Mouse (Mus musculus) forebrain, embryonic 14.5 days (tissue): Measurements from ENCODE around the gene Cda. TPM values are rescaled to one million over a fixed set of nuclear protein-coding genes. Genes with fewer than 3 reads are reported as not detected.

Experiments used
- ATAC-seq: fragments of 200-750 bp; cut with Nextera tagmentation; 2 replicates; pipeline ENCODE4 v1.8.0; 2017; ENCODE audit warnings: mild to moderate bottlenecking, moderate library complexity
- DNase-seq: peaks from one replicate; pipeline ENCODE4 v3.0.0-alpha.2; 2015; ENCODE audit warnings: low spot score
- H3K27ac ChIP-seq: fragments of 300-500 bp; sonication (generic); 2 replicates; pipeline ENCODE4 v1.5.1; 2014; ENCODE audit warnings: low read depth, mild to moderate bottlenecking, control low read depth, low read length, moderate library complexity
- H3K27me3 ChIP-seq: fragments of 300-500 bp; sonication (generic); replicated peaks from 2 replicates; pipeline ENCODE4 v1.6.1; 2014; ENCODE audit warnings: low read length, control low read depth, mixed read lengths; ENCODE audit not compliant: control insufficient read depth, insufficient read depth
- H3K36me3 ChIP-seq: fragments of 300-500 bp; sonication (generic); 2 replicates; pipeline ENCODE4 v1.6.1; 2014; ENCODE audit warnings: low read length, control low read depth; ENCODE audit not compliant: control insufficient read depth, insufficient read depth
- H3K4me1 ChIP-seq: fragments of 300-500 bp; sonication (generic); 2 replicates; pipeline ENCODE4 v1.6.1; 2014; ENCODE audit warnings: antibody characterized with exemption, low read length, control low read depth; ENCODE audit not compliant: control insufficient read depth, insufficient read depth
- H3K4me2 ChIP-seq: fragments of 300-500 bp; sonication (generic); 2 replicates; pipeline ENCODE4 v1.6.1; 2014; ENCODE audit warnings: mild to moderate bottlenecking, control low read depth, low read length
- H3K4me3 ChIP-seq: fragments of 300-500 bp; sonication (generic); 2 replicates; pipeline ENCODE4 v1.5.1; 2014; ENCODE audit warnings: low read depth, low read length, control low read depth
- H3K9ac ChIP-seq: fragments of 300-500 bp; sonication (generic); 2 replicates; pipeline ENCODE4 v1.6.1; 2014; ENCODE audit warnings: mild to moderate bottlenecking, low read length, control low read depth, moderate library complexity
- H3K9me3 ChIP-seq: fragments of 300-500 bp; sonication (generic); replicated peaks from 2 replicates; pipeline ENCODE4 v1.6.1; 2016; ENCODE audit warnings: low read length, control low read depth, mixed read lengths; ENCODE audit not compliant: control insufficient read depth
- WGBS: fragments of 180-500 bp; shearing (Covaris S2); extraction: QIAGEN DNeasy Blood & Tissue Kit; methylation state at CpG from one replicate; pipeline ENCODE4 v1.1.7; 2014; 5-methylcytosine and 5-hydroxymethylcytosine counted together
- polyA plus RNA-seq: library from polyadenylated mRNA; unstranded; fragments of >200 nt; fragmentation: Nextera tagmentation; extraction: Ambion mirVana; gene quantifications from 2 replicates; pipeline ENCODE4 v1.2.1, GENCODE M21; 2014

The Cda gene
- 2.2 and 2.3 TPM in 2 replicates for polyA plus RNA-seq

DNA sequence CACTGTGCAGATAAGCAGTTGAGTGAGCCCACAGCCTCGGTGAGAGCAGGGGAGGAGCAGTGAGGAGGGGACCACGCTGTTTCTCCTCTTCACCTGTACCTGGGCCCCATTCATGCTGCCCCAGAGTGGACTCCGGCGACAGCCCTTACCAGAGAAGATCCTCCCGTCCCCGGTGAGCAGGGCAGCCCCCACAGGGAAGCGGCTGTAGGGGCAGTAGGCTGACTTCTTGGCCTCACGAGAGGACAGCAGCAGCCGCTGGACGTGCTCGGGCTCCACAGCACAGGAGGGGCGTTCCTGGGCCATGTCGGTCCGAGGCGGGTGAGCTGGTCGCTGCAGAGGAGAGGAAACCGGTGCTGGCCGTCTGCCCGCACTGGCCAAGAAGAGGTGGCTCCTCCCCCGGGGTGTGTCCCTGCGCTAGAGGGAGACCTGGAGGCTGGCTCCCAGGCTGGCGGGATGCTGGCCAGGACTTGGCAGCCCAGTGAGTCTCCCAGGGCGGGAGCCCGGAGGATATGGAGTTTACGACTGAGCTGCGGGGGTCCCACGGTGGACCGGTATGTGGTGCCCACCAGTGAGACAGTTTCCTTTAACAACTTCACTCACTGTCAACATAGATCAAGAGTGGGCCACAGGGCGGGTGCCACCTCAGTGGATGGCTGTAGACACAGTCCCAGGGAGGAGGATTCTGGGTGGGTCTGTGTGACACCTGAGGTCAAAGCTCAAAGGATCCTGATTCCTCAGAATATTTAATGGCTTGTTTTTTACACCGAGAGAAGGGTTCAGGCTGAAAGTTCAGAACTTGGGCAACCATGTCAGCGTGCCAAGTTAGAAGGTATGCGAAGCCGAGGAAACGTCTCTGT, at the start of gene Cda:
Gene Cda (minus strand): TSS at position 352 of the 857 bp plus-strand sequence.
- DNase-seq (peak; percentile 78), ATAC-seq (peak; percentile 69)
- H3K27ac ChIP-seq, result no peak within 1 kb of the TSS
- peak within 1 kb of the TSS; percentile 33; the same call in 1 of the 2 replicates for H3K9ac ChIP-seq
- H3K4me2 ChIP-seq, result peak within 1 kb of the TSS; percentile 44
- 0 out of 2 replicates have a peak, but pooled peaks cover 4% of the 10 kb centered on the region for H3K27me3 ChIP-seq
- H3K4me1 ChIP-seq, result peaks cover 7% of the 10 kb centered on the region; the same call in 1 of the 2 replicates
- H3K4me3 ChIP-seq, result peak within 1 kb of the TSS; percentile 9
- whole genome bisulfite sequencing, result 9% methylated on average over 34 of the region's 34 CpGs
- no peaks in the 10 kb centered on the region for H3K36me3 ChIP-seq
- no peaks in the 10 kb centered on the region for H3K9me3 ChIP-seq

DNA sequence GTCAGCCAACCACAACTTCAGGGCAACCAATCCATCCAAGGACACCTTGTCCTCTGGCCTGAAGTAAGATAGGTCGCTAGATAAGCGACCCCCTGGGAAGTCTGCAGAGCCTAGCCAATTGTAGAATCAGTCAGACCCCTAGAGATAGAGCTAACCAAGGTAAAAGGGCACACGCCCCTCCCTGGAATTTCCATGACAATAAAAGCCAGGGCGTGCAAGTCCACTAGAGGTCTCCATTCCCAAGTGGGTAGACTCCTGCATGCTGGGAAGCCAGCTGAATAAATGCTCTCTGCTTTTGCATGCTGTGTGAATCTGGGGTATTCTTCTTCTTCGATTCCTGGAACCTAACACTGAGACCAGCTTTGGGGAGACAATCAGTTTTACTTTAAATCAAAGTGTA, 48.6 kb upstream of the Cda start:
- Histone ChIP-seq H3K9me3 (no peaks in the 10 kb centered on the region), H3K27ac (no peak overlapping the region), H3K27me3 (no peaks in the 10 kb centered on the region), H3K4me1 (peaks cover 3% of the 10 kb centered on the region; the same call in 1 of the 2 replicates), H3K4me2 (no peak overlapping the region), H3K4me3 (no peak overlapping the region), H3K9ac (no peak overlapping the region), H3K36me3 (no peaks in the 10 kb centered on the region)
- ATAC-seq (no peak), DNase-seq (no peak)
- WGBS, result 53% methylated on average over 5 of the region's 5 CpGs

DNA sequence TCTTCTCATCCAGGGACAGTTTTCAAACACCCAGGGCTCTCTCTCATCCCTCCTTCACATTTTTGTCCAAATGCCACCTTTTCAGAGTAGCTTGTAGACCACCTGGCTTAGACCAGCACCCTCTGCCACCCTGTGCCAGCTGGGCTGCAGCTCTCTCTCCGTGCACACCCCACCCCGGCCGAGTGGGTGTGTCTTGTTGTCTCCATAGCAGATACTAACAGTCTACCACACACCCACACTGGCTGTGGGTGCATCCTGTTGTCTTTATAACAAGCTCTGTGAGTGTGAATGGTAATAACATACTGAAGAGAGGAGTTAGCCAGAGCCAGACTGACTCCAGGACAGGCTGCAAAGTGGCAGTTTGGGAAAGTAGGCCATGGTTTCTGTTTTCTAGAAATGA, 48.2 kb upstream of the Cda start:
- no peak overlapping the region for H3K27ac ChIP-seq
- no peak for DNase-seq
- H3K27me3 ChIP-seq, result no peaks in the 10 kb centered on the region
- no peak overlapping the region for H3K4me2 ChIP-seq
- no peak overlapping the region for H3K9ac ChIP-seq
- no peak overlapping the region for H3K4me3 ChIP-seq
- no peaks in the 10 kb centered on the region for H3K9me3 ChIP-seq
- H3K36me3 ChIP-seq, result no peaks in the 10 kb centered on the region
- no peak for ATAC-seq
- H3K4me1 ChIP-seq, result peaks cover 3% of the 10 kb centered on the region; the same call in 1 of the 2 replicates
- WGBS, result 82% methylated on average over 3 of the region's 3 CpGs

DNA sequence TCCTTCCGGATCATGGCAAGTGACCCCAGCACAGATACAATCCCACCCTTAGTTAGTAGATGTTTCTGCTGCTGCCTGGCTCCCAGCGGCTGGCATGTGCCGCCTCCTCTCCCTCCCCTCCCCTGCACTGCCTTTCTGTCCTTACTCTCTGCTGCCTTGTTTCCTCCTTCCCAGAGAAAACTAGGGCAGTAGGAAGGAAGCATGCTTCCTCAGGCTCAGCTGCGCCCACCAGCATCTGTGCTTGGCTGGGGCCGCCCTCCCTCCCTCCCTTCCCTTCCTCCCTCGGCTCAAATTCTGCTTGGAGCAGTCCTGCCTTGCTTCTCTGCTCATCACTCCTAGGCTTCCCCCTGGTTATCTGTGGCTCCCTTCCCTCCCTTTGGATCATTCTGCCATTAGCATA, 46.9 kb upstream of the Cda start:
- Histone ChIP-seq H3K36me3 (no peaks in the 10 kb centered on the region), H3K4me3 (no peak overlapping the region), H3K9ac (no peak overlapping the region), H3K27me3 (no peaks in the 10 kb centered on the region), H3K9me3 (no peaks in the 10 kb centered on the region), H3K27ac (no peak overlapping the region), H3K4me2 (no peak overlapping the region), H3K4me1 (peaks cover 3% of the 10 kb centered on the region; the same call in 1 of the 2 replicates)
- no peak for ATAC-seq
- peak; percentile 24 for DNase-seq
- WGBS, result 29% methylated on average over 5 of the region's 6 CpGs

DNA sequence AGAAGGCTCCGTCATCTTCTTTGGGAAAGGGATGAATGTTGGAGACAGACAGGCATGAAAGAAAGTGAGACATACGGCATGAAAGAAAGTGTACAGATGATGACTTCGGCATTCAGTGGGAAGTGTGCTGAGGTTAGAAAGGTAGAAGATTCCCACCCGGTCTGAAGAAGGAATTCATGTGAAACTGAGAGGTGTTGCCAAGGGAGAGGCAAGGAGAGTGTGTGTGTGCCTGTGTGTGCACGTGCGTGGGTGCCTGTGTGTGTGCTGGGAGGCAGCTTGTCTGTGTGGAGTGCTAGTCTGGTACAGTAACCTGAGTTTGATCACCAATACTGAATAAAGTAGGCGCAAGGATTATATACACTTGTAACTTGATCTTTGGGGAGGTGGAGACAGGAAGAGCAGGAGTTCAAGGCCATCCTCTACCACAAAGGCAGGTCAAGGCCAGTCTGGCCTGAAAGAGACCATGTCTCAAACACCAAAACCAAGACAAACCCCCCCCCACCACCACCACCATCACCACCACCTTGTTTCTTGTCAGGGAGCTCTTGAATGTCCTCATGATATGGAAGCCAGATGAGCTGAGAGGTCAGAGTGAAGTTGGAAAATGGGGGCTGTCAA, 43.8 kb upstream of the Cda start:
- DNase-seq (no peak), ATAC-seq (no peak)
- no peak overlapping the region for H3K4me2 ChIP-seq
- H3K9me3 ChIP-seq, result no peaks in the 10 kb centered on the region
- no peak overlapping the region for H3K9ac ChIP-seq
- no peak overlapping the region for H3K27ac ChIP-seq
- H3K4me3 ChIP-seq, result no peak overlapping the region
- no peaks in the 10 kb centered on the region for H3K4me1 ChIP-seq
- no peaks in the 10 kb centered on the region for H3K27me3 ChIP-seq
- WGBS, result 62% methylated on average over 7 of the region's 7 CpGs
- no peaks in the 10 kb centered on the region for H3K36me3 ChIP-seq

DNA sequence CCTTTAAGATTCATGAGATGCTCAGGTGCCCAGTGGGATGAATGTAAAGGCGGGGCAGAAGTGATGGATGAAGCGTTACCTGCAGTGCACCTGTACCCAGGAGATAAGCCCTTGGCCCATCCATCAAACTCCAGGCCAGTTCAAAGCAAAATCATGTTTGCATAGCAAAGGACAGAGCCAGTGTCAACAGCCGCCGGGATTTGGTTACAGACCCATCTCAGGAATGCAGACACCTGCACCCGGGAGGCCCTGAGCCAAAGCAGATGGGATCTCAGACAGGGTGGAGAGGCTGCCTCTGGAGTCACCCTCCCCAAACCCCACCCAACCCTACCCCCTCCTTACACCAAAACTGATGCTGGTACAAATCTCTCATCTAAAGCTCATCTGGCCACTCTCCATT, 43.2 kb upstream of the Cda start:
- DNase-seq, result no peak
- H3K4me2 ChIP-seq, result no peak overlapping the region
- H3K27ac ChIP-seq, result no peak overlapping the region
- no peak overlapping the region for H3K9ac ChIP-seq
- no peaks in the 10 kb centered on the region for H3K36me3 ChIP-seq
- ATAC-seq, result no peak
- no peak overlapping the region for H3K4me3 ChIP-seq
- H3K9me3 ChIP-seq, result no peaks in the 10 kb centered on the region
- no peaks in the 10 kb centered on the region for H3K27me3 ChIP-seq
- no peaks in the 10 kb centered on the region for H3K4me1 ChIP-seq
- WGBS, result 19% methylated on average over 5 of the region's 5 CpGs

DNA sequence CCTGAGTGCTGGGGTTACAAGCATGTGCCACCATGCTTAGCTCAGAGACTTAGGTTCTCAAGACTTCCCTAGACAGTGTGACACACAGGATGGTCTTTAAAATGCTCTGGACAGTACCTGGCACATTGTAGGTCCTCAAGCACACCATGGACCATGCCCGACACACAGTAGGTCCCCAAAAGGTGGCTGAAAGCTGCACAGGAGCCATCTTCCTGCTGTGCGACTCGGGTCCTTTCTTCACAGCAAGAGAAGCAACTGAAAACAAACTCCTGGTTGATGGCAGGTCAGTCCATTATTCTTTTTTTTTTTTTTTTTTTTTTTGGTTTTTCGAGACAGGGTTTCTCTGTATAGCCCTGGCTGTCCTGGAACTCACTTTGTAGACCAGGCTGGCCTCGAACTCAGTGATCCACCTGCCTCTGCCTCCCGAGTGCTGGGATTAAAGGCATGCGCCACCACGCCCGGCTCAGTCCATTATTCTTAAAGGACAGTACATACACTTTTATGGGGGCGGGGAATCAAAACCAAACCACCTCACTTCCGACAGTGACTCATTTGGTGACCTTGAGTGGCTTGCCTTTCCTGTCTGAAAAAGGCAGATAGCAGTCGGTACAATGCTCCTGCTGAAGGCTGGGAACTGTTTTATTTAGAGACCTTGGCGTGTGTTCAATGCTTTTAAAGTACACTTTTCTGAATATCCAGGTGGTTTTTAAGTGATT, 39.8 kb upstream of the Cda start:
- WGBS, result 82% methylated on average over 12 of the region's 13 CpGs

DNA sequence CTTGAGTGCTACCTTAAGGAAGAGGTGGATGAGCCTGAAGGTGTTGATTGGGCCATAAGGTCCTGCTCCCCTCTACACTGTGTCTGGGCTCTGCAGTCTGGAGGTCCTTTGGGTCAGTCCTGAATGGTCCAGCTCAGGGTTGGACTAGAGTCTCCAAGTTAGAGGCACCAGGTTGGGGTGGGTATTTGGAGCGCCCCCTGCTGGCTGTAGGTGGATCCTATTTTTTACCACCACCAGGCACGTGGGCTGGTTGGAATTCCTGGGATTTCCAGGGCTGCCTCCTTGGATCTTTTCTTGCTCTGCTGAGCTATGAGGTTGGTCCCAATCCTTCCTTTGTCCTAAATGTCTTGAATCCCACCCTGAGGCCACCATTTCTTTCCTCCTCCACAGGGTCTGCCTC, 37.0 kb upstream of the Cda start:
- Histone ChIP-seq H3K27me3 (no peaks in the 10 kb centered on the region; the same call in 1 of the 2 replicates), H3K4me1 (no peaks in the 10 kb centered on the region), H3K4me2 (no peak overlapping the region), H3K27ac (no peak overlapping the region), H3K9me3 (no peaks in the 10 kb centered on the region), H3K36me3 (no peaks in the 10 kb centered on the region), H3K9ac (no peak overlapping the region), H3K4me3 (no peak overlapping the region)
- ATAC-seq (no peak), DNase-seq (no peak)
- 4% methylated on average over 2 of the region's 2 CpGs for WGBS

More for the DNA sequence above, 39.8 kb upstream of the Cda start:
- Histone ChIP-seq H3K27me3 (no peaks in the 10 kb centered on the region; the same call in 1 of the 2 replicates), H3K9ac (no peak overlapping the region), H3K9me3 (no peaks in the 10 kb centered on the region), H3K27ac (no peak overlapping the region), H3K36me3 (no peaks in the 10 kb centered on the region), H3K4me1 (no peaks in the 10 kb centered on the region), H3K4me3 (no peak overlapping the region), H3K4me2 (no peak overlapping the region)
- DNase-seq (no peak), ATAC-seq (no peak)
